Mouse (Mus musculus) heart, embryonic 16.5 days (tissue): ENCODE data around the gene Stil. TPM values are rescaled to one million over a fixed set of nuclear protein-coding genes. Genes with fewer than 3 reads are reported as not detected.

ENCODE experiments used
- ATAC-seq: fragments of 200-750 bp; cut with Nextera tagmentation; replicated peaks from 2 replicates; pipeline ENCODE4 v1.8.0; 2017; ENCODE audit warnings: moderate number of reproducible peaks; ENCODE audit not compliant: insufficient read depth, low FRiP score; ENCODE audit errors: extremely low read depth
- H3K27ac ChIP-seq: fragments of 300-500 bp; sonication (generic); 2 replicates; pipeline ENCODE4 v1.5.1; 2014; ENCODE audit warnings: mild to moderate bottlenecking, low read length, control low read depth, moderate library complexity
- H3K27me3 ChIP-seq: fragments of 300-500 bp; sonication (generic); 2 replicates; pipeline ENCODE4 v1.6.1; 2014; ENCODE audit warnings: low read length, mixed read lengths; ENCODE audit not compliant: control insufficient read depth, insufficient read depth
- H3K36me3 ChIP-seq: fragments of 300-500 bp; sonication (generic); 2 replicates; pipeline ENCODE4 v1.6.1; 2014; ENCODE audit not compliant: control insufficient read depth, insufficient read depth
- H3K4me1 ChIP-seq: fragments of 300-500 bp; sonication (generic); 2 replicates; pipeline ENCODE4 v1.6.1; 2014; ENCODE audit warnings: low read length, mixed read lengths; ENCODE audit not compliant: control insufficient read depth, insufficient read depth
- H3K4me2 ChIP-seq: fragments of 300-500 bp; sonication (generic); 2 replicates; pipeline ENCODE4 v1.6.1; 2014; ENCODE audit warnings: low read depth, mild to moderate bottlenecking, control low read depth, low read length
- H3K4me3 ChIP-seq: fragments of 300-500 bp; sonication (generic); 2 replicates; pipeline ENCODE4 v1.5.1; 2014; ENCODE audit warnings: mild to moderate bottlenecking, control low read depth, low read length
- H3K9ac ChIP-seq: fragments of 300-500 bp; sonication (generic); 2 replicates; pipeline ENCODE4 v1.6.1; 2014; ENCODE audit warnings: low read length, control low read depth
- H3K9me3 ChIP-seq: fragments of 300-500 bp; sonication (generic); replicated peaks from 2 replicates; pipeline ENCODE4 v1.6.1; 2016; ENCODE audit warnings: low read length; ENCODE audit not compliant: control insufficient read depth
- WGBS: fragments of 180-500 bp; shearing (Covaris S2); extraction: QIAGEN DNeasy Blood & Tissue Kit; methylation state at CpG from one replicate; pipeline ENCODE4 v1.1.7; 2014; 5-methylcytosine and 5-hydroxymethylcytosine counted together
- polyA plus RNA-seq: library from polyadenylated mRNA; unstranded; fragments of >200 nt; fragmentation: Nextera tagmentation; extraction: Ambion mirVana; gene quantifications from 2 replicates; pipeline ENCODE4 v1.2.1, GENCODE M21; 2015

The Stil gene
- polyA plus RNA-seq, 1 experiment from 2014 or later = 8.3 TPM

DNA sequence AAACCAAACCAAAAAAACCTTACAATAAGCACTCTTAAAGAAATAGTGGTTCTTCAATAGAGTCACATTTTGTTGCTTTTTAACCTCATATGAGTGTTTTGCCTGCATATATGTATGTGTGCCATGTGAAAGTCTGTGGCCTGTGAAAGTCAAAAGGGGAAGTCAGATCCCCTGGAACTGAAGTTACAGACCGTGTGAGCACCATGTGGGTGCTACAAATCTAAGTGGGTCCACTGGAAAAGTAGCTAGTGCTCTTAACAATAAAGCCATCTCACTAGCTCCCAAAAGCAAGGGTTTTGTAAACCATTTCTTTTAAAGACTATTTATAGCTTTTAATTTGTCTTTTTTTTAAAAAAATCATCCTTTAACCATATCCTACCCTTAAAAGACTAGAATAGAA is 17.3 kb upstream of the Stil start:
- no peak overlapping the region for H3K9ac ChIP-seq
- no peak for ATAC-seq
- H3K36me3 ChIP-seq = no peaks in the 10 kb centered on the region
- 78% methylated on average over 1 of the region's 1 CpGs for WGBS
- H3K4me2 ChIP-seq = no peak overlapping the region
- no peaks in the 10 kb centered on the region for H3K9me3 ChIP-seq
- peaks cover 10% of the 10 kb centered on the region for H3K4me1 ChIP-seq
- H3K27ac ChIP-seq = no peak overlapping the region
- H3K27me3 ChIP-seq = no peaks in the 10 kb centered on the region
- H3K4me3 ChIP-seq = no peak overlapping the region

- H3K9me3 ChIP-seq = no peaks in the 10 kb centered on the region
- H3K4me3 ChIP-seq = no peak overlapping the region
- H3K9ac ChIP-seq = no peak overlapping the region
- no peak overlapping the region for H3K4me2 ChIP-seq
- H3K27me3 ChIP-seq = no peaks in the 10 kb centered on the region
- H3K27ac ChIP-seq = no peak overlapping the region
- no peak for ATAC-seq
- H3K36me3 ChIP-seq = no peaks in the 10 kb centered on the region
- H3K4me1 ChIP-seq = peaks cover 12% of the 10 kb centered on the region
- 75% methylated on average over 1 of the region's 1 CpGs for WGBS
Observed at GRCm38 (mm10) chr4:114983020-114983419, 16.9 kb upstream of the Stil start.

DNA sequence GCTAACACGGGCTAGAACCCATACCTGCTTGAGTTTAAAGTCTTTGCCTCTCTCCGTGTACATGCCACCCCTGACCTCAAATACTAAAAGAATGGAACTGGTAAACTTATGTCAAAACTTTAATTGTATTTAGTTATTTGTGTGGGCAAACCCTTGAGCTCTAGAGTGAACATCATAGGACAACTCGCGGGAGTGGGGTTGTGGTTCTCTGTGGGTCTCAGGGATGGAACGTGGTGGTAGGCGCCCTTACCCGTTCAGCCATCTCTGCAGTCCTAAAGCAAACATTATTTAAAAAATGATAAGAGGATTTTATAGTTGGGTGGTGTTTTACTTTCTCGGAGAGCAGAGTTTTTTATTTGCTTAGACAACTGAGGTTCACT is 13.8 kb upstream of the Stil start:
- Histone ChIP-seq H3K9ac (peak overlapping the region; percentile 98), H3K9me3 (no peaks in the 10 kb centered on the region), H3K4me1 (peaks cover 12% of the 10 kb centered on the region), H3K4me2 (peak overlapping the region; percentile 93), H3K27ac (peak overlapping the region; percentile 100), H3K27me3 (no peaks in the 10 kb centered on the region), H3K36me3 (no peaks in the 10 kb centered on the region), H3K4me3 (peak overlapping the region; percentile 94)
- 3% methylated on average over 8 of the region's 8 CpGs for WGBS
- peak; percentile 15; the same call in 1 of the 2 replicates for ATAC-seq

DNA sequence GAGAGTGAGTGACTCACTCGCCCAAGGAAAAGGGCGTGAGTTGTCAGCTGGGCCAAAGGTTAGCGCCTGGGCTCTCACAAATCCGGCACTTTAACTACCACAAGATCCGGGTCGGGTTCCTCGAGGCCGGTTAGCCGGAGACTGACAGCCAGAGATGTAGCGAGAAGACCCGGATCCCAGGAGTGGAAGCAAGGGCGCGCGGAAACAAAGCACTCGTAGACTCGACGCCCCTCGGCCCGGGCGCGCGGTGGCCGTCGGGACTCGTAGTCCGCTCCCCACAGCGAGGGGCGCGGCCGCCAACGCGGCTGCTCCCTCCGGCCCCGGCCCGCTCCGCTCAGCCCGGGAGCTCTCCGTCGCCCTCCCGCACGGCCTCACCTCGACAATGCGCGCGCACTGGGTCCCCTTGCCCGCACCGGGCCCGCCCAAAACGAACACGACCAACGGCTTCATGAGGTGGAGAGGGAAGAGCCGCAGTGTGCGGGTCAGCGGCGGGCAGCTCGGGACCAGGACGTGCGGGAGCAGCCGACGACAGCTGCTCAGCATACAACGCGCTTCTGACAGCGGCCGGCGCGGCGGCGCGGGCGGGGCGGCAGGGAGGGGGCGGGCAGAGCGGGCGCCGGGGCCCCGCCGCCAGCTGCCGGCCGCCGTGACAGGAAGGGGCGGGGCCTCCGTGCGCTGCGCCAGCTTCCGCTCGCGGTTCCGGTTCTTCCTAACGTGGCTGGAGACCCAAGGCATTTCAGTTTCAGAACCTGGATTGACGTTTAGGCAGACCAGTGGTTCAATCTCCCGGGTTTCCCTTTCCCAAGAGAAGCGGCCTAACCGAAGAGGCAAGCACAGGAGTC is 13.1 kb upstream of the Stil start, which contains the start of gene Cmpk1:
TSS of gene Cmpk1 (minus strand) at position 651 of the 842 bp plus-strand sequence.
- H3K4me3 ChIP-seq = peak within 1 kb of the TSS; percentile 94
- under 1% methylated on average over 88 of the region's 93 CpGs for WGBS
- no peaks in the 10 kb centered on the region for H3K27me3 ChIP-seq
- H3K4me2 ChIP-seq = peak within 1 kb of the TSS; percentile 93
- H3K27ac ChIP-seq = peak within 1 kb of the TSS; percentile 100
- peak; percentile 94 for ATAC-seq
- H3K9ac ChIP-seq = peak within 1 kb of the TSS; percentile 98
- H3K4me1 ChIP-seq = peaks cover 12% of the 10 kb centered on the region
- H3K9me3 ChIP-seq = no peaks in the 10 kb centered on the region
- H3K36me3 ChIP-seq = no peaks in the 10 kb centered on the region

GRCm38 (mm10) chr4:114994218-114994617 is 5.7 kb upstream of the Stil start:
- no peak for ATAC-seq
- WGBS = 79% methylated on average over 3 of the region's 3 CpGs
- Histone ChIP-seq H3K27me3 (no peaks in the 10 kb centered on the region), H3K4me3 (no peak overlapping the region), H3K36me3 (no peaks in the 10 kb centered on the region), H3K4me2 (no peak overlapping the region), H3K9me3 (no peaks in the 10 kb centered on the region), H3K4me1 (0 out of 2 replicates have a peak, but pooled peaks cover 1% of the 10 kb centered on the region), H3K9ac (no peak overlapping the region), H3K27ac (no peak overlapping the region)

DNA sequence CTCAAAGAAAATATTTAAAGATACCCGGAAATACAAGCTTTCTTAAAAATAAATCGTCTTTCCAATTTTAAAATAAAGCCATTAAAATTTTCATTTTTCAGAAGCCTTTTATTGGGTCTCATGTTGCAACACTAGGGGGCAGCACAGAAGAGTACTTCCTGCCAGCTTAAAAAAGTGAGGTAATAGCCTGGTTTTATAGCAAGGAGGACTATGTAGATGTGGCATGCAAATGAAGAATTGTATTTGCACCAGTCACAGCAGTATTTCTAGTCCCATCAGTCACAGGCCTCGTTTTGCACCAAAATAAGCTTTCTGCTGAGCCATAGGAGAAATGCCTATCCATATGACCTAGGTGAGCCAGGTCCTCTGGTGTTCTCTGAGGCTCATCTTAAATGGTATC is 2.9 kb upstream of the Stil start:
- Histone ChIP-seq H3K9ac (no peak overlapping the region), H3K9me3 (no peaks in the 10 kb centered on the region), H3K4me3 (no peak overlapping the region), H3K27ac (no peak overlapping the region), H3K4me2 (no peak overlapping the region), H3K36me3 (no peaks in the 10 kb centered on the region), H3K4me1 (peaks cover 16% of the 10 kb centered on the region), H3K27me3 (no peaks in the 10 kb centered on the region)
- ATAC-seq = no peak
- 47% methylated on average over 3 of the region's 3 CpGs for WGBS

GRCm38 (mm10) chr4:114999445-114999772 is 550 bp upstream of the Stil start:
- 8% methylated on average over 9 of the region's 9 CpGs for WGBS
- Histone ChIP-seq H3K4me1 (peaks cover 16% of the 10 kb centered on the region), H3K4me3 (peak overlapping the region; percentile 71), H3K4me2 (peak overlapping the region; percentile 66), H3K9ac (peak overlapping the region; percentile 78), H3K9me3 (no peaks in the 10 kb centered on the region), H3K36me3 (no peaks in the 10 kb centered on the region), H3K27ac (peak overlapping the region; percentile 96), H3K27me3 (no peaks in the 10 kb centered on the region)
- peak; percentile 8; the same call in 1 of the 2 replicates for ATAC-seq

- 0 out of 2 replicates have a peak, but pooled peaks have one; percentile 24 for ATAC-seq
- H3K4me2 ChIP-seq = peak overlapping the region; percentile 66
- peaks cover 6% of the 10 kb centered on the region; the same call in 1 of the 2 replicates for H3K36me3 ChIP-seq
Observed at GRCm38 (mm10) chr4:115000429-115000795, 453 bp downstream of the Stil start.

GRCm38 (mm10) chr4:115014276-115014675 is 14.3 kb downstream of the Stil start:
- Histone ChIP-seq H3K4me3 (no peak overlapping the region), H3K4me1 (no peaks in the 10 kb centered on the region), H3K9me3 (no peaks in the 10 kb centered on the region), H3K9ac (no peak overlapping the region), H3K36me3 (peaks cover 31% of the 10 kb centered on the region), H3K27ac (no peak overlapping the region), H3K27me3 (no peaks in the 10 kb centered on the region), H3K4me2 (no peak overlapping the region)
- no peak for ATAC-seq
- 86% methylated on average over 3 of the region's 3 CpGs for WGBS

More at GRCm38 (mm10) chr4:115000429-115000795, 453 bp downstream of the Stil start:
- H3K9ac ChIP-seq = peak overlapping the region; percentile 76
- H3K27ac ChIP-seq = peak overlapping the region; percentile 66
- H3K9me3 ChIP-seq = no peaks in the 10 kb centered on the region
- H3K4me1 ChIP-seq = peaks cover 16% of the 10 kb centered on the region
- H3K4me3 ChIP-seq = peak overlapping the region; percentile 71
- WGBS = 0% methylated on average over 8 of the region's 8 CpGs
- H3K27me3 ChIP-seq = no peaks in the 10 kb centered on the region
